Mouse (Mus musculus) MEL (cell line): ENCODE measurements at regions not wholly inside any gene's neighbourhood (a gene's known extent, or its start where the extent isn't known, plus 50 kb on each side); places are given as distances from the start of the nearest gene placed in this dataset.

Experiments used
- DNase-seq: peaks from one replicate; pipeline ENCODE4 v3.0.0; 2011; ENCODE audit warnings: low read depth, low spot score
- H3K27ac ChIP-seq: 2 replicates; pipeline ENCODE4 v1.5.1; 2012; ENCODE audit warnings: low read depth, mild to moderate bottlenecking, control low read depth, low read length, moderate library complexity; ENCODE audit not compliant: control insufficient read depth
- H3K27me3 ChIP-seq, 2 experiments: fragments of 150-350 bp in 1 of 2; sonication (generic) in 1 of 2; 2 replicates each; pipeline ENCODE4 v1.6.1; 2012; ENCODE audit warnings: low read length in 2 of 2, mild to moderate bottlenecking in 2 of 2, improper control_type of control experiment in 1 of 2, moderate library complexity in 1 of 2; ENCODE audit not compliant: insufficient read depth in 2 of 2, control insufficient read depth in 1 of 2
- H3K36me3 ChIP-seq, 2 experiments: 2 replicates each; pipeline ENCODE4 v1.6.1; 2012 to 2014; ENCODE audit warnings: low read length in 2 of 2, improper control_type of control experiment in 1 of 2, inconsistent platforms in 1 of 2, mild to moderate bottlenecking in 1 of 2; ENCODE audit not compliant: insufficient read depth in 2 of 2, control insufficient read depth in 1 of 2
- H3K4me1 ChIP-seq, 2 experiments: fragments of 150-350 bp in 1 of 2; sonication (generic) in 1 of 2; 2 replicates each; pipeline ENCODE4 v1.6.1; 2012; ENCODE audit warnings: low read length in 2 of 2, improper control_type of control experiment in 1 of 2, mild to moderate bottlenecking in 1 of 2; ENCODE audit not compliant: insufficient read depth in 2 of 2, control insufficient read depth in 1 of 2
- H3K4me3 ChIP-seq, 2 experiments: fragments of 150-350 bp in 1 of 2; sonication (generic) in 1 of 2; 2 replicates each; pipeline ENCODE4 v1.5.1; 2012; ENCODE audit warnings: low read depth in 2 of 2, low read length in 2 of 2, mild to moderate bottlenecking in 2 of 2, moderate library complexity in 2 of 2, control low read depth in 1 of 2, improper control_type of control experiment in 1 of 2; ENCODE audit not compliant: control insufficient read depth in 1 of 2, insufficient read depth in 1 of 2
- H3K79me2 ChIP-seq: 2 replicates; pipeline ENCODE4 v1.6.1; 2012; ENCODE audit warnings: mild to moderate bottlenecking, low read length, moderate library complexity; ENCODE audit not compliant: control insufficient read depth, poor library complexity, insufficient read depth
- H3K9ac ChIP-seq: 2 replicates; pipeline ENCODE4 v1.6.1; 2012; ENCODE audit warnings: low read depth, mild to moderate bottlenecking, control low read depth, low read length, moderate library complexity; ENCODE audit not compliant: control insufficient read depth, poor library complexity, severe bottlenecking
- H3K9me3 ChIP-seq: fragments of 150-350 bp; sonication (generic); replicated peaks from 2 replicates; pipeline ENCODE4 v1.6.1; 2012; ENCODE audit warnings: mild to moderate bottlenecking, low read length, improper control_type of control experiment, moderate library complexity; ENCODE audit not compliant: insufficient read depth
- BHLHE40 ChIP-seq: IDR thresholded peaks from 2 replicates; pipeline ENCODE4 v1.6.1; 2012; ENCODE audit warnings: low read depth, mild to moderate bottlenecking, inconsistent platforms, low read length, improper control_type of control experiment, borderline replicate concordance
- CHD2 ChIP-seq: IDR thresholded peaks from 2 replicates; pipeline ENCODE4 v1.6.1; 2011; ENCODE audit warnings: low read length, improper control_type of control experiment
- CTCF ChIP-seq, 3 experiments: IDR thresholded peaks in 2 of 3; conservative IDR thresholded peaks in 1 of 3; 2 replicates each; pipeline ENCODE4 v1.5.1; 2011 to 2012; ENCODE audit warnings: low read length in 3 of 3, low read depth in 2 of 3, mild to moderate bottlenecking in 2 of 3, improper control_type of control experiment in 1 of 3, inconsistent platforms in 1 of 3, mixed read lengths in 1 of 3, moderate library complexity in 1 of 3; ENCODE audit not compliant: control insufficient read depth in 1 of 3, insufficient read depth in 1 of 3, poor library complexity in 1 of 3, severe bottlenecking in 1 of 3
- E2F4 ChIP-seq: IDR thresholded peaks from 2 replicates; pipeline ENCODE4 v1.6.1; 2011; ENCODE audit warnings: low read depth, low read length, improper control_type of control experiment, borderline replicate concordance
- ELF1 ChIP-seq: IDR thresholded peaks from 2 replicates; pipeline ENCODE4 v1.6.1; 2014; ENCODE audit warnings: low read depth, mild to moderate bottlenecking, inconsistent platforms, low read length, improper control_type of control experiment, moderate library complexity
- GABPA ChIP-seq: IDR thresholded peaks from 2 replicates; pipeline ENCODE4 v1.6.1; 2012; ENCODE audit warnings: low read depth, mild to moderate bottlenecking, inconsistent platforms, low read length, improper control_type of control experiment, moderate library complexity
- GATA1 ChIP-seq: IDR thresholded peaks from 2 replicates; pipeline ENCODE4 v1.6.1; 2011; ENCODE audit warnings: low read depth, low read length, improper control_type of control experiment
- HCFC1 ChIP-seq: IDR thresholded peaks from 2 replicates; pipeline ENCODE4 v1.6.1; 2012; ENCODE audit warnings: low read depth, mild to moderate bottlenecking, inconsistent platforms, low read length, improper control_type of control experiment, moderate library complexity
- JUND ChIP-seq: IDR thresholded peaks from 2 replicates; pipeline ENCODE4 v1.6.1; 2011; ENCODE audit warnings: low read depth, mild to moderate bottlenecking, improper control_type of control experiment, low read length
- MAFK ChIP-seq: IDR thresholded peaks from 2 replicates; pipeline ENCODE4 v1.6.1; 2011; ENCODE audit warnings: low read depth, mild to moderate bottlenecking, low read length, improper control_type of control experiment, borderline replicate concordance
- MXI1 ChIP-seq: IDR thresholded peaks from 2 replicates; pipeline ENCODE4 v1.6.1; 2011; ENCODE audit warnings: mild to moderate bottlenecking, low read depth, low read length, improper control_type of control experiment
- MYB ChIP-seq: IDR thresholded peaks from 2 replicates; pipeline ENCODE4 v1.6.1; 2011; ENCODE audit warnings: mild to moderate bottlenecking, low read depth, low read length, improper control_type of control experiment
- MYC ChIP-seq: IDR thresholded peaks from 2 replicates; pipeline ENCODE4 v1.6.1; 2011; ENCODE audit warnings: low read depth, mild to moderate bottlenecking, low read length, improper control_type of control experiment, moderate library complexity
- NELFE ChIP-seq: IDR thresholded peaks from 2 replicates; pipeline ENCODE4 v1.6.1; 2011; ENCODE audit warnings: low read depth, low read length, improper control_type of control experiment
- NRF1 ChIP-seq: IDR thresholded peaks from 2 replicates; pipeline ENCODE4 v1.6.1; 2014; ENCODE audit warnings: low read depth, mild to moderate bottlenecking, inconsistent platforms, low read length, improper control_type of control experiment, moderate library complexity; ENCODE audit not compliant: poor library complexity, insufficient read depth, severe bottlenecking
- POLR2A ChIP-seq, 2 experiments: IDR thresholded peaks; 2 replicates each; pipeline ENCODE4 v1.6.1; 2011 to 2012; ENCODE audit warnings: low read length in 2 of 2, mild to moderate bottlenecking in 2 of 2, control low read depth in 1 of 2, improper control_type of control experiment in 1 of 2, low read depth in 1 of 2, moderate library complexity in 1 of 2; ENCODE audit not compliant: control insufficient read depth in 1 of 2, insufficient read depth in 1 of 2, poor library complexity in 1 of 2
- POLR2AphosphoS2 ChIP-seq: IDR thresholded peaks from 2 replicates; pipeline ENCODE4 v1.6.1; 2011; ENCODE audit warnings: low read length, improper control_type of control experiment
- POLR2AphosphoS5 ChIP-seq: IDR thresholded peaks from 2 replicates; pipeline ENCODE4 v1.6.1; 2012; ENCODE audit warnings: low read depth, borderline replicate concordance, mild to moderate bottlenecking, inconsistent platforms, low read length, moderate library complexity, mixed read lengths
- RAD21 ChIP-seq: IDR thresholded peaks from 2 replicates; pipeline ENCODE4 v1.6.1; 2011; ENCODE audit warnings: mild to moderate bottlenecking, low read depth, low read length, improper control_type of control experiment
- RCOR1 ChIP-seq: IDR thresholded peaks from 2 replicates; pipeline ENCODE4 v1.6.1; 2012; ENCODE audit warnings: low read depth, mild to moderate bottlenecking, inconsistent platforms, low read length, improper control_type of control experiment
- SMC3 ChIP-seq: IDR thresholded peaks from 2 replicates; pipeline ENCODE4 v1.6.1; 2011; ENCODE audit warnings: low read depth, low read length, improper control_type of control experiment
- TCF12 ChIP-seq: IDR thresholded peaks from 2 replicates; pipeline ENCODE4 v1.6.1; 2014; ENCODE audit warnings: low read depth, mild to moderate bottlenecking, inconsistent platforms, low read length, improper control_type of control experiment, moderate library complexity
- USF1 ChIP-seq: IDR thresholded peaks from 2 replicates; pipeline ENCODE4 v1.6.1; 2014; ENCODE audit warnings: low read depth, mild to moderate bottlenecking, inconsistent platforms, low read length, improper control_type of control experiment, moderate library complexity
- USF2 ChIP-seq, 2 experiments: IDR thresholded peaks; 2 replicates each; pipeline ENCODE4 v1.6.1; 2011 to 2012; ENCODE audit warnings: improper control_type of control experiment in 2 of 2, low read length in 2 of 2, borderline replicate concordance in 1 of 2, inconsistent platforms in 1 of 2, low read depth in 1 of 2, mild to moderate bottlenecking in 1 of 2; ENCODE audit not compliant: insufficient read depth in 1 of 2
- ZC3H11A ChIP-seq: IDR thresholded peaks from 2 replicates; pipeline ENCODE4 v1.6.1; 2012; ENCODE audit warnings: low read depth, mild to moderate bottlenecking, inconsistent platforms, low read length, improper control_type of control experiment
- ZKSCAN1 ChIP-seq: IDR thresholded peaks from 2 replicates; pipeline ENCODE4 v1.6.1; 2012; ENCODE audit warnings: low read depth, mild to moderate bottlenecking, inconsistent platforms, low read length, improper control_type of control experiment, moderate library complexity
- ZMIZ1 ChIP-seq: IDR thresholded peaks from 2 replicates; pipeline ENCODE4 v1.6.1; 2012; ENCODE audit warnings: low read depth, mild to moderate bottlenecking, inconsistent platforms, low read length, improper control_type of control experiment, moderate library complexity

DNA sequence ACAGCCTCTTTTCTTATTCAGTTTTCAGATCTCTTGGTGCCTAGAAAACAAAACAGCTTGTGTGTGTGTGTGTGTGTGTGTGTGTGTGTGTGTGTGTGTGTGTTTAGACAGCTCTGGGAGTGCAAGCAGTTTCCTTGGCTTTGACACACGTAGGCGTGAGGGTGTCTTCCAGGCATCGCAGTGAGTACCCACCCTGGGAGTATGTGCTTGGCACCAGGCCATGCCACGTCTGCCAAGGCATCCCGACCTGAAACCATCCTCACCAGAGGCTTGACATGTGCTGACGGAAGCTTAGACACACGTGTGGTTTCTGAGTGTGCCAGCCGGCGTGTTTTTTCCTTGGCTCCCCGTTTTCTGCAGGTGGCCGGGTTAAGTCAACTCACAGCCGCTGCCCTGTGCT is 396.6 kb downstream of the Pmp22 start:
- Histone ChIP-seq H3K79me2 (no peaks in the 10 kb centered on the region), H3K4me1 (no peaks in the 10 kb centered on the region), H3K27ac (no peak overlapping the region), H3K27me3 (no peaks in the 10 kb centered on the region), H3K9me3 (no peaks in the 10 kb centered on the region), H3K9ac (no peak overlapping the region), H3K4me3 (no peak overlapping the region), H3K36me3 (no peaks in the 10 kb centered on the region)
- TF ChIP-seq POLR2A (IDR thresholded peaks at IDR 0.05; ENCODE audit: control insufficient read depth in 1 of 2, insufficient read depth in 1 of 2, low read depth in 1 of 2, low read length in 2 of 2, poor library complexity in 1 of 2) (no peak), JUND (no peak), MYB (no peak), CHD2 (no peak), NRF1 (no peak), CTCF (IDR thresholded peaks at IDR 0.05 in 2 of 3, conservative IDR thresholded peaks at IDR 0.05 in 1 of 3; ENCODE audit: control insufficient read depth in 1 of 3, insufficient read depth in 1 of 3, low read depth in 2 of 3, low read length in 3 of 3, poor library complexity in 1 of 3, severe bottlenecking in 1 of 3) (no peak), MAFK (no peak), MYC (no peak), ZC3H11A (no peak), POLR2AphosphoS2 (no peak), USF2 (IDR thresholded peaks at IDR 0.05; ENCODE audit: borderline replicate concordance in 1 of 2, insufficient read depth in 1 of 2, low read depth in 1 of 2, low read length in 2 of 2) (no peak), SMC3 (no peak), HCFC1 (no peak), BHLHE40 (no peak), TCF12 (no peak), MXI1 (no peak), NELFE (no peak), ZMIZ1 (no peak), ZKSCAN1 (no peak), ELF1 (no peak)
- no peak for DNase-seq

DNA sequence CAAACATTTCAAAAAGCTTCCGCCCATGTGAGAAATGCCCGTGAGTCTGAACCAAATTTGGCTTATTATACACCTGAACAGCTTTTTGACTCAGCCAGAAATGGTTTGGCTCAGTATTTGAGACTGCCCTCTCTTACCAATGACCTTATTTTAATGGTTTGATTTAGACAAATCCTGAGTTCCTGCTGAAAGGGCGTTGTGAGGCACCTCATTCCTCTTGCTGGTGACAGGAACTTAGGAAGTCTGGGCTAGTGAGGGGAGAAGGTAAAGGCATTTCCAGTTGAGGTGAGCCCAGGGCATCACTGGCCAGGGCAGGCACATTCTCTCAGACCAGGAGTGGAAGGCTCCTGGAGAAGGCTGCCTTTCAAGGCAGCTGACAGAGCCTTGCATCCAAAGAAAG is 396.1 kb downstream of the Hs3st3b1 start:
- Histone ChIP-seq H3K4me1 (no peaks in the 10 kb centered on the region), H3K36me3 (no peaks in the 10 kb centered on the region), H3K27ac (no peak overlapping the region), H3K9me3 (no peaks in the 10 kb centered on the region)
- no peak for DNase-seq
- no peak for TF ChIP-seq RCOR1
- no peak for TF ChIP-seq POLR2AphosphoS5
- TF ChIP-seq ELF1, result no peak
- TF ChIP-seq CTCF (IDR thresholded peaks at IDR 0.05 in 2 of 3, conservative IDR thresholded peaks at IDR 0.05 in 1 of 3; ENCODE audit: control insufficient read depth in 1 of 3, insufficient read depth in 1 of 3, low read depth in 2 of 3, low read length in 3 of 3, poor library complexity in 1 of 3, severe bottlenecking in 1 of 3), result no peak
- no peak for TF ChIP-seq GATA1
- TF ChIP-seq GABPA, result no peak
- no peak for TF ChIP-seq ZC3H11A
- TF ChIP-seq RAD21, result no peak
- no peak for TF ChIP-seq POLR2A (IDR thresholded peaks at IDR 0.05; ENCODE audit: control insufficient read depth in 1 of 2, insufficient read depth in 1 of 2, low read depth in 1 of 2, low read length in 2 of 2, poor library complexity in 1 of 2)
- no peak for TF ChIP-seq ZKSCAN1
- TF ChIP-seq USF1, result no peak
- TF ChIP-seq USF2 (IDR thresholded peaks at IDR 0.05; ENCODE audit: borderline replicate concordance in 1 of 2, insufficient read depth in 1 of 2, low read depth in 1 of 2, low read length in 2 of 2), result no peak
- TF ChIP-seq E2F4, result no peak
- no peak for TF ChIP-seq JUND
- TF ChIP-seq, all 39 proteins: peak for 0
- Histone ChIP-seq H3K79me2 (no peaks in the 10 kb centered on the region), H3K9ac (no peak overlapping the region), H3K4me3 (no peak overlapping the region), H3K27me3 (no peaks in the 10 kb centered on the region)
